Mouse (Mus musculus): Measurements from ENCODE around the gene Oosp1.

DNA sequence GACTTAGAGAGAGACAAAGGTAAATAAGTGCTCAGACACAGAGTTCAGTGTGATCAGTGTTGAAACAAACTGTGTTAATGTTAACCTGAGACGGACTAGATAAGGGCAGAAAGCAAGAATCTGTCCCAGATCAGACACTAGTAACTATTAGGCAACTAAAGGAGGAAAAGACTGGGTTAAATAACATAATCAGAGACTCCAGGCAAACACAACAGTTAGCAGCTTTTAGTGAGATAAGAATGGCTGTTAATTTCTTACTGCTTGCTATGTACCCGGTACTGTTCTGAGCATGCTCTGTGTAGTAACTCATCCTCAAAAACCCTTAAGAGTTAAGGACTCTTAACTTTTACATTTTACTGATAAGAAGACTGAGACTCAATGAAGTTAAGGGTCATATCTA, 35.0 kb upstream of the Oosp1 start:
- TF ChIP-seq CTCF (IDR thresholded peaks at IDR 0.05): no peak
- TF ChIP-seq EP300 (IDR thresholded peaks at IDR 0.05): no peak
